Mouse (Mus musculus): Measurements from ENCODE around the gene Klf7. TPM values are rescaled to one million over a fixed set of nuclear protein-coding genes. Genes with fewer than 3 reads are reported as not detected.
A peak's percentile ranks its signal among the peaks of the same experiment; 100 is the strongest.

Klf7 gene
- polyA plus RNA-seq, 1 experiment from 2014 or later: 84.5 TPM

GRCm38 (mm10) chr1:64005194-64005593, 116.9 kb downstream of the Klf7 start:
- 81% methylated on average over 2 of the region's 2 CpGs for WGBS

GRCm38 (mm10) chr1:64003525-64004291, 118.4 kb downstream of the Klf7 start:
- Histone ChIP-seq H3K36me3 (no peaks in the 10 kb centered on the region), H3K4me1 (replicated peaks) (peaks cover 16% of the 10 kb centered on the region), H3K9ac (replicated peaks) (no peak overlapping the region), H3K4me2 (replicated peaks) (no peak overlapping the region), H3K9me3 (no peaks in the 10 kb centered on the region), H3K4me3 (replicated peaks) (no peak overlapping the region), H3K27ac (peak overlapping the region; percentile 67; the same call in 1 of the 2 replicates), H3K27me3 (no peaks in the 10 kb centered on the region)
- peak; percentile 50 for ATAC-seq
- 26% methylated on average over 9 of the region's 9 CpGs for WGBS

More at GRCm38 (mm10) chr1:64005194-64005593, 116.9 kb downstream of the Klf7 start:
- no peak for ATAC-seq
- Histone ChIP-seq H3K27ac (no peak overlapping the region), H3K27me3 (no peaks in the 10 kb centered on the region), H3K4me3 (replicated peaks) (no peak overlapping the region), H3K9me3 (no peaks in the 10 kb centered on the region), H3K4me1 (replicated peaks) (peaks cover 16% of the 10 kb centered on the region), H3K4me2 (replicated peaks) (no peak overlapping the region), H3K36me3 (no peaks in the 10 kb centered on the region), H3K9ac (replicated peaks) (no peak overlapping the region)

- no peaks in the 10 kb centered on the region for H3K9me3 ChIP-seq
Observed at GRCm38 (mm10) chr1:64002036-64002435, 120.0 kb downstream of the Klf7 start.

GRCm38 (mm10) chr1:64000597-64000996, 121.5 kb downstream of the Klf7 start:
- ATAC-seq: no peak
- Histone ChIP-seq H3K36me3 (no peaks in the 10 kb centered on the region), H3K9ac (replicated peaks) (no peak overlapping the region), H3K4me1 (replicated peaks) (peaks cover 18% of the 10 kb centered on the region), H3K9me3 (no peaks in the 10 kb centered on the region), H3K27ac (no peak overlapping the region), H3K4me3 (replicated peaks) (no peak overlapping the region), H3K27me3 (no peaks in the 10 kb centered on the region), H3K4me2 (replicated peaks) (no peak overlapping the region)
- WGBS: 89% methylated on average over 2 of the region's 2 CpGs

More at GRCm38 (mm10) chr1:64002036-64002435, 120.0 kb downstream of the Klf7 start:
- Histone ChIP-seq H3K4me2 (replicated peaks) (no peak overlapping the region), H3K36me3 (no peaks in the 10 kb centered on the region), H3K4me3 (replicated peaks) (no peak overlapping the region), H3K27ac (no peak overlapping the region), H3K9ac (replicated peaks) (no peak overlapping the region), H3K4me1 (replicated peaks) (peaks cover 12% of the 10 kb centered on the region), H3K27me3 (no peaks in the 10 kb centered on the region)
- WGBS: 88% methylated on average over 6 of the region's 6 CpGs
- ATAC-seq: no peak

- H3K4me3 ChIP-seq (replicated peaks): no peak overlapping the region
- no peak overlapping the region for H3K9ac ChIP-seq (replicated peaks)
- WGBS: 94% methylated on average over 8 of the region's 8 CpGs
- H3K4me1 ChIP-seq (replicated peaks): peaks cover 29% of the 10 kb centered on the region
- H3K27ac ChIP-seq: no peak overlapping the region
- no peaks in the 10 kb centered on the region for H3K36me3 ChIP-seq
- no peaks in the 10 kb centered on the region for H3K27me3 ChIP-seq
- ATAC-seq: no peak
- H3K4me2 ChIP-seq (replicated peaks): no peak overlapping the region
- H3K9me3 ChIP-seq: no peaks in the 10 kb centered on the region
Observed at GRCm38 (mm10) chr1:63999481-63999880, 122.6 kb downstream of the Klf7 start.

GRCm38 (mm10) chr1:63998901-63999300, 123.2 kb downstream of the Klf7 start:
- no peaks in the 10 kb centered on the region for H3K9me3 ChIP-seq
- 89% methylated on average over 4 of the region's 4 CpGs for WGBS
- peaks cover 30% of the 10 kb centered on the region for H3K4me1 ChIP-seq (replicated peaks)

GRCm38 (mm10) chr1:63998139-63998538, 123.9 kb downstream of the Klf7 start:
- Histone ChIP-seq H3K4me3 (replicated peaks) (no peak overlapping the region), H3K9me3 (no peaks in the 10 kb centered on the region), H3K27ac (no peak overlapping the region), H3K4me2 (replicated peaks) (no peak overlapping the region), H3K36me3 (no peaks in the 10 kb centered on the region), H3K4me1 (replicated peaks) (peaks cover 30% of the 10 kb centered on the region), H3K9ac (replicated peaks) (no peak overlapping the region), H3K27me3 (no peaks in the 10 kb centered on the region)
- WGBS: 82% methylated on average over 2 of the region's 2 CpGs
- ATAC-seq: no peak

More at GRCm38 (mm10) chr1:63998901-63999300, 123.2 kb downstream of the Klf7 start:
- Histone ChIP-seq H3K9ac (replicated peaks) (no peak overlapping the region), H3K27ac (no peak overlapping the region), H3K36me3 (no peaks in the 10 kb centered on the region), H3K4me2 (replicated peaks) (no peak overlapping the region), H3K27me3 (no peaks in the 10 kb centered on the region), H3K4me3 (replicated peaks) (no peak overlapping the region)
- no peak for ATAC-seq

GRCm38 (mm10) chr1:63995828-63996227, 126.3 kb downstream of the Klf7 start:
- 42% methylated on average over 4 of the region's 4 CpGs for WGBS
- H3K27me3 ChIP-seq: no peaks in the 10 kb centered on the region

GRCm38 (mm10) chr1:63995137-63995492, 127.0 kb downstream of the Klf7 start:
- Histone ChIP-seq H3K9ac (replicated peaks) (no peak overlapping the region), H3K4me2 (replicated peaks) (no peak overlapping the region; the same call in 1 of the 2 replicates), H3K9me3 (no peaks in the 10 kb centered on the region), H3K4me3 (replicated peaks) (no peak overlapping the region), H3K27me3 (peaks cover 4% of the 10 kb centered on the region; the same call in 1 of the 2 replicates), H3K4me1 (replicated peaks) (peaks cover 31% of the 10 kb centered on the region), H3K36me3 (no peaks in the 10 kb centered on the region), H3K27ac (peak overlapping the region; percentile 74)
- 67% methylated on average over 5 of the region's 5 CpGs for WGBS
- 0 out of 2 replicates have a peak, but pooled peaks have one; percentile 27 for ATAC-seq

More at GRCm38 (mm10) chr1:63995828-63996227, 126.3 kb downstream of the Klf7 start:
- H3K9ac ChIP-seq (replicated peaks): no peak overlapping the region
- no peak overlapping the region for H3K27ac ChIP-seq
- 0 out of 2 replicates have a peak, but pooled peaks have one; percentile 41 for ATAC-seq
- no peaks in the 10 kb centered on the region for H3K9me3 ChIP-seq
- H3K4me1 ChIP-seq (replicated peaks): peaks cover 31% of the 10 kb centered on the region
- no peaks in the 10 kb centered on the region for H3K36me3 ChIP-seq
- no peak overlapping the region for H3K4me2 ChIP-seq (replicated peaks)
- no peak overlapping the region for H3K4me3 ChIP-seq (replicated peaks)

- Histone ChIP-seq H3K27ac (peak overlapping the region; percentile 74), H3K27me3 (peaks cover 5% of the 10 kb centered on the region; the same call in 1 of the 2 replicates), H3K9ac (replicated peaks) (no peak overlapping the region), H3K4me2 (replicated peaks) (peak overlapping the region; percentile 28), H3K36me3 (no peaks in the 10 kb centered on the region), H3K9me3 (no peaks in the 10 kb centered on the region), H3K4me1 (replicated peaks) (peaks cover 31% of the 10 kb centered on the region), H3K4me3 (replicated peaks) (no peak overlapping the region)
- WGBS: 12% methylated on average over 19 of the region's 19 CpGs
- ATAC-seq: peak; percentile 86
Observed at GRCm38 (mm10) chr1:63994248-63995136, 127.6 kb downstream of the Klf7 start.

- ATAC-seq: no peak
- H3K36me3 ChIP-seq: no peaks in the 10 kb centered on the region
- no peaks in the 10 kb centered on the region for H3K9me3 ChIP-seq
- H3K4me2 ChIP-seq (replicated peaks): no peak overlapping the region
- H3K4me3 ChIP-seq (replicated peaks): no peak overlapping the region
- peaks cover 5% of the 10 kb centered on the region; the same call in 1 of the 2 replicates for H3K27me3 ChIP-seq
- H3K4me1 ChIP-seq (replicated peaks): peaks cover 34% of the 10 kb centered on the region
- H3K9ac ChIP-seq (replicated peaks): no peak overlapping the region
- 84% methylated on average over 5 of the region's 5 CpGs for WGBS
- H3K27ac ChIP-seq: no peak overlapping the region
Observed at GRCm38 (mm10) chr1:63992506-63992905, 129.6 kb downstream of the Klf7 start.

- Histone ChIP-seq H3K9ac (replicated peaks) (no peak overlapping the region), H3K36me3 (no peaks in the 10 kb centered on the region), H3K9me3 (no peaks in the 10 kb centered on the region), H3K27me3 (peaks cover 5% of the 10 kb centered on the region; the same call in 1 of the 2 replicates), H3K27ac (no peak overlapping the region), H3K4me3 (replicated peaks) (no peak overlapping the region), H3K4me2 (replicated peaks) (no peak overlapping the region), H3K4me1 (replicated peaks) (peaks cover 33% of the 10 kb centered on the region)
- ATAC-seq: no peak
- 96% methylated on average over 6 of the region's 6 CpGs for WGBS
Observed at GRCm38 (mm10) chr1:63990416-63990815, 131.7 kb downstream of the Klf7 start.

All from midbrain, embryonic 13.5 days (tissue).